Mouse (Mus musculus): Measurements from ENCODE around the gene Atf6b. TPM values are rescaled to one million over a fixed set of nuclear protein-coding genes. Genes with fewer than 3 reads are reported as not detected.

Atf6b gene
- total and polyA plus RNA-seq, 2 experiments from 2014 or later: 43.7 to 86.4 TPM

- Histone ChIP-seq H3K4me1 (ENCODE audit: insufficient read depth) (peaks cover 28% of the 10 kb centered on the region), H3K9me3 (ENCODE audit: low read length) (no peaks in the 10 kb centered on the region), H3K27ac (ENCODE audit: low read depth, low read length) (no peak overlapping the region), H3K27me3 (ENCODE audit: insufficient read depth, low read length) (no peaks in the 10 kb centered on the region), H3K4me2 (ENCODE audit: low read depth) (peak overlapping the region; percentile 92), H3K36me3 (ENCODE audit: insufficient read depth) (no peaks in the 10 kb centered on the region), H3K9ac (peak overlapping the region; percentile 51), H3K4me3 (ENCODE audit: low read depth, low read length) (peak overlapping the region; percentile 45)
- no peak for DNase-seq
- no peak for ATAC-seq
- WGBS: 4% methylated on average over 48 of the region's 48 CpGs
- TF ChIP-seq CTCF (IDR thresholded peaks at IDR 0.05; ENCODE audit: low read depth): no peak
Measured at GRCm38 (mm10) chr17:34630761-34631301, 16.1 kb upstream of the Atf6b start.

- ATAC-seq (no peak), DNase-seq (no peak)
- no peaks in the 10 kb centered on the region for H3K27me3 ChIP-seq (ENCODE audit: insufficient read depth, low read length)
- no peak for TF ChIP-seq CTCF (IDR thresholded peaks at IDR 0.05; ENCODE audit: low read depth)
- 9% methylated on average over 12 of the region's 12 CpGs for WGBS
- no peak overlapping the region for H3K27ac ChIP-seq (ENCODE audit: low read depth, low read length)
- H3K4me1 ChIP-seq (ENCODE audit: insufficient read depth): peaks cover 21% of the 10 kb centered on the region
- H3K36me3 ChIP-seq (ENCODE audit: insufficient read depth): no peaks in the 10 kb centered on the region
- peak overlapping the region; percentile 92 for H3K4me2 ChIP-seq (ENCODE audit: low read depth)
- H3K9ac ChIP-seq: peak overlapping the region; percentile 19; the same call in 1 of the 2 replicates
- H3K4me3 ChIP-seq (ENCODE audit: low read depth, low read length): peak overlapping the region; percentile 45
- H3K9me3 ChIP-seq (ENCODE audit: low read length): no peaks in the 10 kb centered on the region
Measured at GRCm38 (mm10) chr17:34631647-34632046, 15.3 kb upstream of the Atf6b start.

GRCm38 (mm10) chr17:34632261-34632691 is 14.7 kb upstream of the Atf6b start:
- Histone ChIP-seq H3K4me2 (ENCODE audit: low read depth) (peak overlapping the region; percentile 92), H3K27ac (ENCODE audit: low read depth, low read length) (no peak overlapping the region), H3K4me1 (ENCODE audit: insufficient read depth) (peaks cover 21% of the 10 kb centered on the region), H3K36me3 (ENCODE audit: insufficient read depth) (no peaks in the 10 kb centered on the region), H3K4me3 (ENCODE audit: low read depth, low read length) (peak overlapping the region; percentile 45), H3K9ac (peak overlapping the region; percentile 19; the same call in 1 of the 2 replicates), H3K27me3 (ENCODE audit: insufficient read depth, low read length) (no peaks in the 10 kb centered on the region), H3K9me3 (ENCODE audit: low read length) (no peaks in the 10 kb centered on the region)
- ATAC-seq (peak; percentile 44), DNase-seq (peak; percentile 59)
- 2% methylated on average over 26 of the region's 26 CpGs for WGBS
- TF ChIP-seq CTCF (IDR thresholded peaks at IDR 0.05; ENCODE audit: low read depth): no peak

GRCm38 (mm10) chr17:34635671-34636070 is 11.3 kb upstream of the Atf6b start:
- WGBS: 70% methylated on average over 2 of the region's 2 CpGs

GRCm38 (mm10) chr17:34637459-34637858 is 9.5 kb upstream of the Atf6b start:
- H3K9ac ChIP-seq: no peak overlapping the region
- WGBS: 53% methylated on average over 3 of the region's 3 CpGs
- H3K36me3 ChIP-seq (ENCODE audit: insufficient read depth): no peaks in the 10 kb centered on the region
- no peak for TF ChIP-seq CTCF (IDR thresholded peaks at IDR 0.05; ENCODE audit: low read depth)
- no peak overlapping the region for H3K27ac ChIP-seq (ENCODE audit: low read depth, low read length)
- H3K4me3 ChIP-seq (ENCODE audit: low read depth, low read length): no peak overlapping the region
- no peak for ATAC-seq
- no peaks in the 10 kb centered on the region for H3K4me1 ChIP-seq (ENCODE audit: insufficient read depth)
- H3K4me2 ChIP-seq (ENCODE audit: low read depth): no peak overlapping the region
- DNase-seq: no peak
- no peaks in the 10 kb centered on the region for H3K27me3 ChIP-seq (ENCODE audit: insufficient read depth, low read length)
- no peaks in the 10 kb centered on the region for H3K9me3 ChIP-seq (ENCODE audit: low read length)

More at GRCm38 (mm10) chr17:34635671-34636070, 11.3 kb upstream of the Atf6b start:
- H3K4me2 ChIP-seq (ENCODE audit: low read depth): no peak overlapping the region
- no peak for DNase-seq
- H3K9ac ChIP-seq: no peak overlapping the region
- TF ChIP-seq CTCF (IDR thresholded peaks at IDR 0.05; ENCODE audit: low read depth): no peak
- H3K36me3 ChIP-seq (ENCODE audit: insufficient read depth): no peaks in the 10 kb centered on the region
- H3K27me3 ChIP-seq (ENCODE audit: insufficient read depth, low read length): no peaks in the 10 kb centered on the region
- H3K4me1 ChIP-seq (ENCODE audit: insufficient read depth): peaks cover 7% of the 10 kb centered on the region
- H3K27ac ChIP-seq (ENCODE audit: low read depth, low read length): no peak overlapping the region
- no peaks in the 10 kb centered on the region for H3K9me3 ChIP-seq (ENCODE audit: low read length)
- no peak overlapping the region for H3K4me3 ChIP-seq (ENCODE audit: low read depth, low read length)
- ATAC-seq: no peak

GRCm38 (mm10) chr17:34639461-34640255 is 7.3 kb upstream of the Atf6b start:
- H3K4me2 ChIP-seq (ENCODE audit: low read depth): no peak overlapping the region
- no peaks in the 10 kb centered on the region for H3K9me3 ChIP-seq (ENCODE audit: low read length)
- WGBS: 73% methylated on average over 7 of the region's 7 CpGs
- no peak overlapping the region; the same call in 1 of the 2 replicates for H3K27ac ChIP-seq (ENCODE audit: low read depth, low read length)
- ATAC-seq (no peak), DNase-seq (no peak)
- H3K27me3 ChIP-seq (ENCODE audit: insufficient read depth, low read length): no peaks in the 10 kb centered on the region
- H3K9ac ChIP-seq: no peak overlapping the region
- no peaks in the 10 kb centered on the region for H3K36me3 ChIP-seq (ENCODE audit: insufficient read depth)
- H3K4me1 ChIP-seq (ENCODE audit: insufficient read depth): no peaks in the 10 kb centered on the region
- TF ChIP-seq CTCF (IDR thresholded peaks at IDR 0.05; ENCODE audit: low read depth): no peak
- H3K4me3 ChIP-seq (ENCODE audit: low read depth, low read length): no peak overlapping the region
